Mouse (Mus musculus) limb, embryonic 12.5 days (tissue): ENCODE results near the gene Bcl10. TPM values are rescaled to one million over a fixed set of nuclear protein-coding genes. Genes with fewer than 3 reads are reported as not detected.
"Not testable (repeated sequence)": the region's sequence is repeated elsewhere in the genome, so short reads cannot be mapped to it uniquely, and the experiment has no call there.

Experiments used
- ATAC-seq: fragments of 200-750 bp; cut with Nextera tagmentation; 2 replicates; pipeline ENCODE4 v1.8.0; 2017; ENCODE audit warnings: low read depth, moderate TSS enrichment; ENCODE audit not compliant: insufficient number of reproducible peaks, insufficient read depth, low FRiP score, low TSS enrichment
- H3K27ac ChIP-seq: fragments of 300-500 bp; sonication (generic); 2 replicates; pipeline ENCODE4 v1.5.1; 2016; ENCODE audit warnings: mild to moderate bottlenecking, moderate library complexity
- H3K27me3 ChIP-seq: fragments of 300-500 bp; sonication (generic); 2 replicates; pipeline ENCODE4 v1.6.1; 2016; ENCODE audit warnings: mild to moderate bottlenecking, moderate library complexity
- H3K36me3 ChIP-seq: fragments of 300-500 bp; sonication (generic); 2 replicates; pipeline ENCODE4 v1.6.1; 2016; ENCODE audit warnings: mild to moderate bottlenecking, moderate library complexity
- H3K4me1 ChIP-seq: fragments of 300-500 bp; sonication (generic); replicated peaks from 2 replicates; pipeline ENCODE4 v1.6.1; 2016
- H3K4me2 ChIP-seq: fragments of 300-500 bp; sonication (generic); 2 replicates; pipeline ENCODE4 v1.6.1; 2016; ENCODE audit warnings: mild to moderate bottlenecking, moderate library complexity
- H3K4me3 ChIP-seq: fragments of 300-500 bp; sonication (generic); replicated peaks from 2 replicates; pipeline ENCODE4 v1.5.1; 2016; ENCODE audit warnings: mild to moderate bottlenecking
- H3K9ac ChIP-seq: fragments of 300-500 bp; sonication (generic); replicated peaks from 2 replicates; pipeline ENCODE4 v1.6.1; 2016; ENCODE audit warnings: mild to moderate bottlenecking, moderate library complexity
- H3K9me3 ChIP-seq: fragments of 300-500 bp; sonication (generic); 2 replicates; pipeline ENCODE4 v1.6.1; 2016; ENCODE audit warnings: mild to moderate bottlenecking, moderate library complexity
- WGBS: fragments of 180-500 bp; shearing (Covaris S2); methylation state at CpG from one replicate; pipeline ENCODE4 v1.1.7; 2016; 5-methylcytosine and 5-hydroxymethylcytosine counted together
- polyA plus RNA-seq: library from polyadenylated mRNA; unstranded; fragments of >200 nt; fragmentation: Nextera tagmentation; extraction: Ambion mirVana; gene quantifications from 2 replicates; pipeline ENCODE4 v1.2.1, GENCODE M21; 2016

The Bcl10 gene
- polyA plus RNA-seq, 1 experiment from 2014 or later = 54.6 TPM

GRCm38 (mm10) chr3:145890346-145891132 is 32.1 kb upstream of the Bcl10 start:
- Histone ChIP-seq H3K4me2 (no peak overlapping the region), H3K9me3 (no peaks in the 10 kb centered on the region), H3K4me3 (no peak overlapping the region), H3K27ac (no peak overlapping the region), H3K9ac (no peak overlapping the region), H3K27me3 (no peaks in the 10 kb centered on the region), H3K4me1 (peaks cover 8% of the 10 kb centered on the region), H3K36me3 (no peaks in the 10 kb centered on the region)
- 59% methylated on average over 18 of the region's 18 CpGs for WGBS
- ATAC-seq = no peak

DNA sequence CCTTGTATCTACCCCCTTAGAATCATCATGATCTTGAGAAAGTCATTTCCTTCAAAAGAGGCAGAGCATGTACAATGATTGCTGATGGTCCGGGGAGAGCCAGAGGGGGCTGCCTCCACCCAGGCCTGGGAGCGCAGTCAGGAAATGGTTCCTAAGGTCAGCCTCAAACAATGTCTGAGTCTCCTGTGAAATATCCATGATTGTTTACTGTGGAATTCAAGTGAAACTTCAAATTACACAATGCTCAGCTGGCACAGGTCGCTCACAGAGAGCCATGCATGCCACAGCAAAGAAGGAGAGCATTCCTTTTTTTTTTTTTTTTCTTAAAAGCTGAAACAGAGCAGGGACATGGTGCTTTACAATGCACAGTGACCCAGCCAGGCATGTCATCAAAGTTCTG is 30.2 kb upstream of the Bcl10 start:
- Histone ChIP-seq H3K27ac (no peak overlapping the region), H3K4me3 (no peak overlapping the region), H3K4me2 (no peak overlapping the region), H3K27me3 (no peaks in the 10 kb centered on the region), H3K36me3 (no peaks in the 10 kb centered on the region), H3K9me3 (no peaks in the 10 kb centered on the region), H3K4me1 (0 out of 2 replicates have a peak, but pooled peaks cover 3% of the 10 kb centered on the region), H3K9ac (no peak overlapping the region)
- no peak for ATAC-seq
- WGBS = 75% methylated on average over 3 of the region's 3 CpGs

GRCm38 (mm10) chr3:145894131-145894530 is 28.5 kb upstream of the Bcl10 start:
- no peak for ATAC-seq
- 80% methylated on average over 12 of the region's 12 CpGs for WGBS

DNA sequence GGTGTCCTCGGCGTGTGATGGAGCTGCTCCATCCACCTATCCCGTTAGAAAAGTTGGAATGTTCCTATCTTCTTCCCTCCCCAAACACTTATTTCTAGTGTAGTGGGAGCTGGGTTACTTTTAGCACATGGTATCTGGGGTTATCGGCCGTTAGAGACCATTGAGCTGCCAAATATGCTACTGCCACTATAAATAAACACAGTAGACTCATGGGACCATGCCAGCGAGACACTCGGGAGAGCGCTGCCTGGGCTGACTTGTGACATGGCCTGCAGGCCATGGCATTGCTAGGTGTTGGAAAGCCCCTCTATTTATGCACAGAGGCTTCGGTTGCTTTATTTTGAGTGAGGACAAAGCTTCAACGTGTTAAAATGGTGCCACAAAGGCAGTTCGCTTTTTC is 24.9 kb upstream of the Bcl10 start:
- WGBS = 86% methylated on average over 11 of the region's 11 CpGs
- H3K9ac ChIP-seq = no peak overlapping the region
- no peak overlapping the region for H3K4me3 ChIP-seq
- no peaks in the 10 kb centered on the region for H3K36me3 ChIP-seq
- no peaks in the 10 kb centered on the region for H3K9me3 ChIP-seq
- ATAC-seq = no peak
- H3K4me1 ChIP-seq = no peaks in the 10 kb centered on the region
- no peak overlapping the region for H3K27ac ChIP-seq
- no peak overlapping the region for H3K4me2 ChIP-seq
- no peaks in the 10 kb centered on the region for H3K27me3 ChIP-seq

More at GRCm38 (mm10) chr3:145894131-145894530, 28.5 kb upstream of the Bcl10 start:
- H3K27me3 ChIP-seq = no peaks in the 10 kb centered on the region
- H3K4me2 ChIP-seq = no peak overlapping the region
- H3K27ac ChIP-seq = no peak overlapping the region
- no peaks in the 10 kb centered on the region for H3K9me3 ChIP-seq
- H3K9ac ChIP-seq = no peak overlapping the region
- no peak overlapping the region for H3K4me3 ChIP-seq
- 0 out of 2 replicates have a peak, but pooled peaks cover 3% of the 10 kb centered on the region for H3K4me1 ChIP-seq
- no peaks in the 10 kb centered on the region for H3K36me3 ChIP-seq

- ATAC-seq = no peak
- no peak overlapping the region for H3K4me2 ChIP-seq
These were observed 22.8 kb upstream of the Bcl10 start for GRCm38 (mm10) chr3:145899832-145900231.

GRCm38 (mm10) chr3:145903530-145903929 is 19.1 kb upstream of the Bcl10 start:
- H3K9me3 ChIP-seq = no peaks in the 10 kb centered on the region
- no peaks in the 10 kb centered on the region for H3K36me3 ChIP-seq
- no peak overlapping the region for H3K9ac ChIP-seq
- no peak overlapping the region for H3K4me2 ChIP-seq
- H3K4me3 ChIP-seq = no peak overlapping the region
- WGBS = 89% methylated on average over 8 of the region's 8 CpGs
- no peak for ATAC-seq
- no peaks in the 10 kb centered on the region for H3K4me1 ChIP-seq
- H3K27ac ChIP-seq = no peak overlapping the region
- H3K27me3 ChIP-seq = no peaks in the 10 kb centered on the region

More at GRCm38 (mm10) chr3:145899832-145900231, 22.8 kb upstream of the Bcl10 start:
- Histone ChIP-seq H3K36me3 (no peaks in the 10 kb centered on the region), H3K4me3 (no peak overlapping the region), H3K27ac (no peak overlapping the region), H3K9ac (no peak overlapping the region), H3K4me1 (no peaks in the 10 kb centered on the region), H3K9me3 (no peaks in the 10 kb centered on the region), H3K27me3 (no peaks in the 10 kb centered on the region)
- WGBS = 84% methylated on average over 8 of the region's 8 CpGs

GRCm38 (mm10) chr3:145904850-145905776 is 17.5 kb upstream of the Bcl10 start:
- Histone ChIP-seq H3K4me2 (peak overlapping the region; percentile 41), H3K27me3 (no peaks in the 10 kb centered on the region), H3K4me3 (no peak overlapping the region), H3K4me1 (0 out of 2 replicates have a peak, but pooled peaks cover 2% of the 10 kb centered on the region), H3K9me3 (no peaks in the 10 kb centered on the region), H3K36me3 (no peaks in the 10 kb centered on the region), H3K9ac (no peak overlapping the region), H3K27ac (no peak overlapping the region)
- 56% methylated on average over 22 of the region's 22 CpGs for WGBS
- no peak for ATAC-seq

DNA sequence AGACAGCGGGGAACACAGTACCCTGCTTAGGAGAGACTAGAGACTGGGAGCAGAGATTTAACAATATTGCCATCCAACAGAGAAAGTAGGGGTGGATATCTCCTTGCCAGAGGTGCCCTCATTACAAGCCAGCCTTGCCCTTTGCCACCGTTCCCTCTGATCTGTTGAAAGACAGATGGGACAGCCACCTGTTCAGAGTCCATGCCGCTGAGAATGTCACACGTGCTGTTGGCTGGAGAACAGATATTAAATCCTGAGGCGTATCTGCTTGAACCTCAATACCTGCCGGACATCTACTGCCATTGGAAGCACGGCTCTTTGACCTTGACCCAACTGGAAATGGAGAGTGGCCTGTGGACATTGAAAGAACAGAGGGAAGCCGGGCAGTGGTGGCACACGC is 16.0 kb upstream of the Bcl10 start:
- ATAC-seq = no peak
- WGBS = 85% methylated on average over 9 of the region's 9 CpGs

GRCm38 (mm10) chr3:145912512-145912911 is 10.1 kb upstream of the Bcl10 start:
- Histone ChIP-seq H3K4me1 (0 out of 2 replicates have a peak, but pooled peaks cover 2% of the 10 kb centered on the region), H3K4me3 (no peak overlapping the region), H3K4me2 (no peak overlapping the region), H3K9me3 (no peaks in the 10 kb centered on the region), H3K36me3 (no peaks in the 10 kb centered on the region), H3K27me3 (no peaks in the 10 kb centered on the region), H3K9ac (no peak overlapping the region), H3K27ac (no peak overlapping the region)
- no peak for ATAC-seq
- WGBS = 78% methylated on average over 7 of the region's 7 CpGs

More for the DNA sequence above, 16.0 kb upstream of the Bcl10 start:
- Histone ChIP-seq H3K36me3 (no peaks in the 10 kb centered on the region), H3K27ac (no peak overlapping the region), H3K4me1 (0 out of 2 replicates have a peak, but pooled peaks cover 2% of the 10 kb centered on the region), H3K9me3 (no peaks in the 10 kb centered on the region), H3K9ac (no peak overlapping the region), H3K4me3 (no peak overlapping the region), H3K27me3 (no peaks in the 10 kb centered on the region), H3K4me2 (no peak overlapping the region)

DNA sequence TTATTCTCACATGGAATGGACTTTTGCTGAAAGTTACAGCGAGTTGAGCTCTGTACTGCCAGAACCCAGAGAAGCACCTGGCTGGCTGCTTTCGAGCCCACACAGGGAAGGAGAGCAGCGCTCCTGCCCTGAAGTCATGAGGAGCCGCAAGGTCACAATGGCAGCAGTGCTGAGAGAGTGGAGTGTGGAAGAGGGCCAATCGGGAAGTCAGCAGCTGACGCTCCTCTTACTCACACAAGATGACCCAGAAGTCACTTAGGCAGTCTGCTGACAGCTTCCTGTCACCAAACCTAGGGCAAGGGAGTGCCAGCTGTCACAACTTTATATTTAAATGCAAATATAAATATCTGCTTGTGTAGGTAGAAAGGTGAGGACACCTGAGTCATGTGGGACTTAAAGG is 9.3 kb upstream of the Bcl10 start:
- ATAC-seq = no peak
- 82% methylated on average over 6 of the region's 6 CpGs for whole genome bisulfite sequencing
- 0 out of 2 replicates have a peak, but pooled peaks cover 2% of the 10 kb centered on the region for H3K4me1 ChIP-seq
- H3K27me3 ChIP-seq = no peaks in the 10 kb centered on the region
- H3K9me3 ChIP-seq = peaks cover 6% of the 10 kb centered on the region; the same call in 1 of the 2 replicates
- H3K36me3 ChIP-seq = no peaks in the 10 kb centered on the region
- H3K27ac ChIP-seq = no peak overlapping the region
- H3K9ac ChIP-seq = no peak overlapping the region
- H3K4me3 ChIP-seq = no peak overlapping the region
- no peak overlapping the region for H3K4me2 ChIP-seq

DNA sequence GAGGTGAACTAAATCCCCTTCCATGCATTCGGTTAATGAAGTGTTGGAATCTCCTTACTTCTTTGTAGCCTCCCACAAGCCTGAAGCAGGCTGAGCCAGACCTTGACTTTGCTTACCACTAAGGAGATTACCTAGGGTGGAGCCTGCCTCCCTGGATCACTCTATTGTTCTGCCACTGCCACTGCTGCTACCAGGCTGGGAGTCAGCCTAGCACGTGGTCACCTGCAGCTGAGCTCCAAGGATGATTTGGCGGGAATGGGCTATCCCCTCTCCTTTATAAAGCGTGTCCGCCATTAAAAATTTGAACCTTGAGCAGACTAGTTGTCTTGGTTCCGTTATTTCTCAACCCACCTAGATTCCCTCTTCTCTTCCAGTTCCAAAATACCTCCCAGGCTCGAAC is 8.7 kb upstream of the Bcl10 start:
- not testable (repeated sequence) for H3K27ac ChIP-seq, H3K4me1 ChIP-seq, H3K9ac ChIP-seq, H3K27me3 ChIP-seq, ATAC-seq, H3K36me3 ChIP-seq, H3K4me2 ChIP-seq, H3K4me3 ChIP-seq
- H3K9me3 ChIP-seq = peaks cover 12% of the 10 kb centered on the region; the same call in 1 of the 2 replicates
- 78% methylated on average over 7 of the region's 7 CpGs for WGBS
